Mouse (Mus musculus) ovary, postnatal 14 days (tissue): ENCODE data around the gene Pank3.

Experiments used
- DNase-seq: peaks from one replicate; pipeline ENCODE4 v3.0.0; 2022; ENCODE audit warnings: low spot score

Gene Pank3

GRCm38 (mm10) chr11:35769188-35769745, at the start of gene Pank3:
Pank3 (plus strand) TSS chr11:35769484.
- DNase-seq = peak; percentile 87

- DNase-seq = no peak
These were observed 45.4 kb upstream of the Pank3 start for GRCm38 (mm10) chr11:35723876-35724275.

- no peak for DNase-seq
These were observed 42.9 kb upstream of the Pank3 start for GRCm38 (mm10) chr11:35726341-35726846.

- DNase-seq = no peak
These were observed 41.1 kb upstream of the Pank3 start for GRCm38 (mm10) chr11:35728200-35728599.

- DNase-seq = no peak
These were observed 40.1 kb upstream of the Pank3 start for GRCm38 (mm10) chr11:35729186-35729585.

GRCm38 (mm10) chr11:35732366-35732765, 36.9 kb upstream of the Pank3 start:
- DNase-seq = no peak

GRCm38 (mm10) chr11:35736817-35737216, 32.5 kb upstream of the Pank3 start:
- no peak for DNase-seq

GRCm38 (mm10) chr11:35737262-35737661, 32.0 kb upstream of the Pank3 start:
- DNase-seq = no peak

GRCm38 (mm10) chr11:35738102-35738501, 31.2 kb upstream of the Pank3 start:
- no peak for DNase-seq

- no peak for DNase-seq
These were observed 25.7 kb upstream of the Pank3 start for GRCm38 (mm10) chr11:35743586-35743985.

GRCm38 (mm10) chr11:35744571-35744970, 24.7 kb upstream of the Pank3 start:
- no peak for DNase-seq

- DNase-seq = peak; percentile 41
These were observed 18.7 kb upstream of the Pank3 start for GRCm38 (mm10) chr11:35750578-35750977.

GRCm38 (mm10) chr11:35754906-35755418, 14.3 kb upstream of the Pank3 start:
- no peak for DNase-seq

- no peak for DNase-seq
These were observed 13.7 kb upstream of the Pank3 start for GRCm38 (mm10) chr11:35755546-35755945.

- DNase-seq = no peak
These were observed 12.6 kb upstream of the Pank3 start for GRCm38 (mm10) chr11:35756411-35757303.

- no peak for DNase-seq
These were observed 9.2 kb upstream of the Pank3 start for GRCm38 (mm10) chr11:35760001-35760626.

- DNase-seq = no peak
These were observed 8.7 kb upstream of the Pank3 start for GRCm38 (mm10) chr11:35760627-35761003.

GRCm38 (mm10) chr11:35766845-35767244, 2.4 kb upstream of the Pank3 start:
- DNase-seq = no peak

GRCm38 (mm10) chr11:35769746-35770437, 608 bp downstream of the Pank3 start:
- peak; percentile 56 for DNase-seq

GRCm38 (mm10) chr11:35770741-35771504, 1.6 kb downstream of the Pank3 start:
- no peak for DNase-seq

GRCm38 (mm10) chr11:35775606-35776005, 6.3 kb downstream of the Pank3 start:
- DNase-seq = no peak
